Mouse (Mus musculus): ENCODE data around the gene Prl3d2. TPM values are rescaled to one million over a fixed set of nuclear protein-coding genes. Genes with fewer than 3 reads are reported as not detected.

Gene Prl3d2
- polyA plus RNA-seq (2014; fragmentation: Illumina TruSeq; extraction: RNeasy Lipid Tissue Mini Kit (QIAGEN cat#74804); ENCODE audit: low read depth, low replicate concordance), result not detected

DNA sequence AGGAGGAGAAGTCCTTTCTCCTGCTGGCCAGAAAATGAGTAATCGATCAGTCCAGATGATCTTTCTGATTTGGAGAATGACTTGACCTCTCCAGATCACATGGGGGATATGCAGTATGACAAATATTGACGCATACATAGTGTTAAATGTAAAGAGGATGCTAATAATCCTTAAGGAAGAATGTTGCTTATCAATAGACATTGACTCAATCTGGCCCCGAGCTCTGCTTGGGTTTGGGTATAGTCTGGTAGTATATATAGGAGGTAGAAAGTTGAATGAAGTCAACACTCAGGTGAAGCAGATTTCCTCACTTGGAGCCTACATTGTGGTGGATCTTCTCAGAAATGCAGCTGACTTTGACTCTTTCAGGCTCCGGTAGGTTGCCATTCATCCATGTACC lies at the start of gene Prl3d2:
TSS of gene Prl3d2 (plus strand) at position 301 of the 400 bp plus-strand sequence.

DNA sequence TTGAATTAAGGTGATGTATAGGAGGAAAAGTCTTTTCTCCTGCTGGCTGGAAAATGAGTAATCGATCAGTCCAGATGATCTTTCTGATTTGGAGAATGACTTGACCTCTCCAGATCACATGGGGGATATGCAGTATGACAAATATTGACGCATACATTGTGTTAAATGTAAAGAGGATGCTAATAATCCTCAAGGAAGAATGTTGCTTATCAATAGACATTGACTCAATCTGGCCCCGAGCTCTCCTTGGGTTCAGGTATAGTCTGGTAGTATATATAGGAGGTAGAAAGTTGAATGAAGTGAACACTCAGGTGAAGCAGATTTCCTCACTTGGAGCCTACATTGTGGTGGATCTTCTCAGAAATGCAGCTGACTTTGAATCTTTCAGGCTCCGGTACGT lies 27.6 kb upstream of the Prl3d2 start, which contains the start of gene Prl3d1:
TSS of gene Prl3d1 (plus strand) at position 301 of the 400 bp plus-strand sequence.

DNA sequence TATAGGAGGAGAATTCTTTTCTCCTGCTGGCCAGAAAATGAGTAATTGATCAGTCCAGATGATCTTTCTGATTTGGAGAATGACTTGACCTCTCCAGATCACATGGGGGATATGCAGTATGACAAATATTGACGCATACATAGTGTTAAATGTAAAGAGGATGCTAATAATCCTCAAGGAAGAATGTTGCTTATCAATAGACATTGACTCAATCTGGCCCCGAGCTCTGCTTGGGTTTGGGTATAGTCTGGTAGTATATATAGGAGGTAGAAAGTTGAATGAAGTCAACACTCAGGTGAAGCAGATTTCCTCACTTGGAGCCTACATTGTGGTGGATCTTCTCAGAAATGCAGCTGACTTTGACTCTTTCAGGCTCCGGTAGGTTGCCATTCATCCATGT lies 35.0 kb downstream of the Prl3d2 start, which contains the start of gene Prl3d3:
TSS of gene Prl3d3 (plus strand) at position 301 of the 400 bp plus-strand sequence.

Other genes starting within 250 kb of the Prl3d2 start
- gene Prl, start 64.1 kb upstream of the Prl3d2 start, polyA plus RNA-seq (2014; fragmentation: Illumina TruSeq; extraction: RNeasy Lipid Tissue Mini Kit (QIAGEN cat#74804); ENCODE audit: low read depth, low replicate concordance), result not detected
- gene Prl3d1, start 27.5 kb upstream of the Prl3d2 start, polyA plus RNA-seq (2014; fragmentation: Illumina TruSeq; extraction: RNeasy Lipid Tissue Mini Kit (QIAGEN cat#74804); ENCODE audit: low read depth, low replicate concordance), result not detected
- not detected for gene Prl3d3, start 35.1 kb downstream of the Prl3d2 start, polyA plus RNA-seq (2014; fragmentation: Illumina TruSeq; extraction: RNeasy Lipid Tissue Mini Kit (QIAGEN cat#74804); ENCODE audit: low read depth, low replicate concordance)
- not detected for gene Prl3c1, start 75.0 kb downstream of the Prl3d2 start, polyA plus RNA-seq (2014; fragmentation: Illumina TruSeq; extraction: RNeasy Lipid Tissue Mini Kit (QIAGEN cat#74804); ENCODE audit: low read depth, low replicate concordance)
- gene Prl3b1, start 120.1 kb downstream of the Prl3d2 start, polyA plus RNA-seq (2014; fragmentation: Illumina TruSeq; extraction: RNeasy Lipid Tissue Mini Kit (QIAGEN cat#74804); ENCODE audit: low read depth, low replicate concordance), result not detected
- not detected for gene Prl3a1, start 137.7 kb downstream of the Prl3d2 start, polyA plus RNA-seq (2014; fragmentation: Illumina TruSeq; extraction: RNeasy Lipid Tissue Mini Kit (QIAGEN cat#74804); ENCODE audit: low read depth, low replicate concordance)
- not detected for gene Prl6a1, start 190.9 kb downstream of the Prl3d2 start, polyA plus RNA-seq (2014; fragmentation: Illumina TruSeq; extraction: RNeasy Lipid Tissue Mini Kit (QIAGEN cat#74804); ENCODE audit: low read depth, low replicate concordance)
- gene Prl8a2, start 224.0 kb downstream of the Prl3d2 start, polyA plus RNA-seq (2014; fragmentation: Illumina TruSeq; extraction: RNeasy Lipid Tissue Mini Kit (QIAGEN cat#74804); ENCODE audit: low read depth, low replicate concordance), result not detected